Mouse (Mus musculus) spleen, postnatal 10 days (tissue): Measurements from ENCODE around the gene Trf.

Experiments
- DNase-seq, 2 experiments: peaks; one replicate each; pipeline ENCODE4 v3.0.0; 2021 to 2022; ENCODE audit warnings: low spot score in 2 of 2

The Trf gene

GRCm38 (mm10) chr9:103230151-103230951 is at the start of gene Trf, which contains the start of gene Gm20425:
Trf (minus strand) TSS chr9:103230444.
Gm20425 (minus strand) TSS chr9:103230307.
- DNase-seq: peak in 1 of 2 experiments; percentile 40

DNA sequence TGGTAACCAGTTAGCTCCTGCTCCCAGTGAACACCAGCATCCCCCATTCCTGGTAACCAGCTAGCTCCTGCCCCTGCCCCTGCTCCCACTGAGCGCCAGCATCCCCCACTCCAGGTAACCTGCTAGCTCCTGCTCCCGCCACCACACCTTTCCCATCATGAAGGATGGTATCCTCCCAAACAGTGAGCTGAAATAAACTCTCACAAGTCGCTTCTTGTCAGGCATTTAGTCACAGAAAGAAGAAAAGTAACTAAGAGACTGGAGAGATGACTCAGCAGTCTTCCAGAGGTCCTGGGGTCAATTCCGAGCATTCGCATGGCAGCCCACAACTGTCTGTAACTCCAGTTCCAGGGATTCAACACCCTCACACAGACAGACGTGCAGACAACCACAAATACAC is 46.6 kb upstream of the Trf start:
- DNase-seq: no peak

GRCm38 (mm10) chr9:103275676-103276075 is 45.4 kb upstream of the Trf start:
- no peak for DNase-seq

GRCm38 (mm10) chr9:103274819-103275218 is 44.6 kb upstream of the Trf start:
- DNase-seq: no peak

DNA sequence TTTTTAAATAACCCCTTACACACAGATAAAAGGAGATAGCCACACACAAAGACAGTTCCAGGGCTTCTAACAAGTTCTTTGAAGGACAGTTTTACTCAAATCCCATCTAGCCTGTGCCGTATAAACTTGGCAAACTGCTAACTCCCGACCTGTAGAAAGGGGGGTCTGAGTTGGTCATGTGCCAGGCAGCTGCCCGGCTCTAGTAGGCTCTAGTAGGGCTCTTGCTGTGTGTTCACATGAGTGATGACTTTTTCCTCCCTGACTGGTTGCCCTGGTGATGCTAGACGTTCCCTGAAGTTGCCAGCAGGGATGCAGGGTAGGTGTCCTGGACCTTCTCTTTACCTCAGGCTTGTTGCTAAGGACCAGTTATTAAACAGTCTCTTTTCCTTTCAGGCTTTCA is 40.9 kb upstream of the Trf start:
- no peak for DNase-seq

DNA sequence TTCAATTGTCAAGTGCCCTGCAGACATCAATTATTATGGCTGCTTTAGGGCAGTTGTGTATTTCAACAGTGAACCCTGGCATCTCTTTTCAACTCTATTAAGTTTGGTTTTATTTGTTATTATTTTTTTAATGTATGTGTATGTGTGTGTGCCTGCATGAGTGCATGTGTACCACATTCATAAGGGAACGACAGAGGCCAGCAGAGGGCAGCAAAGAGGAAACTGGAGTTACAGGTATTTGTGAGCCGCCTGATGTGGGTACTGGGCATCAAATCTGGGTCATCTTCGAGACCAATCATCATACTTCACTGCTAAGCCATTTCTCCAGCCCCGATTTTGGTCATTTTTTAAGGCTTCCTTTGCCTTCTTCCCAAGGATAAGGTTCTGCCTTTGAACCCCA is 35.5 kb upstream of the Trf start:
- DNase-seq: no peak

DNA sequence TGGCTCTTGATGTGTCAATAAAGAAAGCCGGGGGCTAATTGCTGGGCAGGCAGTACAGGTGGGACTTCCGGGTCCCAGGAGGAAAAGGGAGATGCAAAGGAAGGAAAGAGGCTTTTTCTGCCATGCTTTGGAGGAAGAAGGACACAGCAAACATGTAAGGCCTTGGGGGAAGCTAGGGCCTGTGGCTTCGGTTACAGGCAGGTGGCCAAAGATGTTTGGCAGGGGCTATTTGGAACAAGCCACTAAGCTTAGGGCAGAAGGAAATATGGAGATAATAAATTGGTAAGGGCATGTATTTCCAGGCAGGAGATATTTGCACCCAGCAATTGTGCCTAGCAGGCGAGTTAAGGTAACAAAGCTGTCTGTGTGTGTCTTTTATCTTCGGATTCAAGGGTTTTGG is 22.7 kb upstream of the Trf start:
- no peak for DNase-seq

DNA sequence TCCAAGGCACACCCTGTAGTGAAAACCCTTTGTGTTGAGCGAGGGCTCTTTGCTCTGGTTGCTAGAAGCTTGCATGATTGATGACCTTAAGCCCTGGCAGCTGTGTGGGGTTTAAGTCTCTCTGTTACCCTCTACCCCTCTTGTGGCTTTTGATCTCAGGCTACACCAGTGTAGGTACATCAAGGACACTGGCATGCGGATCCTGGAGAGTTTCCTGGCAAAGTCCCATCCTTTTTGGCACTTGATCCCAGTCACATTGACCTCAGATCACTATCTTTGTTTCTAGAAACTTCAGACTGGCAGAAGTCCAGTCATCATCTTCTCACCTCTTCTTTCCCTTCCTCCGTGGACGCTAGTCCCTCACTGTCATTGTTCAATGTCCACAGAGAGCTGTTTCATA is 18.4 kb upstream of the Trf start:
- no peak for DNase-seq

GRCm38 (mm10) chr9:103246526-103247168 is 16.4 kb upstream of the Trf start:
- no peak for DNase-seq

DNA sequence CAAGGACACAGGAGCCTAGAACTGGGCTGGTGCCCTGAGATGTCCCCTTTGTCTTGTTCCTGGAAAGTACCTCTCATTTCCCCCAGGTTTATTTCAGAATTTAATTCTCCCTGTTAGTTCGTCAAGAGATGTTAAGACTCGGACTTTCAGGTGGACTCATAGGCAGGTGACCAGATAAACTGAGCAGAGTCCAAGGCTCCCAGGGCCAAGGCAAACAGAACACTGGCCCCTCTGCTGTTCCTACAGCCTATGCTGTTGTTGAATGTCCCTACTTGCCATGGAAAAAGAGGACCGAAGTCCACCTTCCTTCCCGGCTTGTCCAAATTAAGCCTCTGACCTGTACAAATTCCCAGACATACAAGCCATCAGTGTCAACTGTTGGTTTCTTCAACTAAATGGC is 13.4 kb upstream of the Trf start:
- no peak for DNase-seq

DNA sequence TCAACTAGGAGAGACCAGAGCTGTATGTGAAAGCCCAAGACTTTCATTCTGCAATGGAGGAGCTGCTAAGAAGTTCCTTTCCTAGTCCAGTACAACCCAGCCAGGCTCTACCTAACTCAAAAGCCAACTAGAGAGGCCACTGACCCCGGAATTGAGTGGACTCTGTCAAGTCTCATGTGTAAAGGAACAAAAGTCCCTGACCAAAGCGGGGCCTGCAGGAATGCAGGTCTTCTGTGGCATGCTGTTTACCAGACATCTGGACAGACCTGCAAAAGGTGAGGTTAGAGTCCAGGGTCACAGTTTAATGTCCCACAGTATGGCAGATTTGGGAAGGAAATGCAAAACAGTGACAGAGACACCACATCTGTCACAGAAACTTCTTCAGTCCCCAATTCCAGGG is 11.0 kb upstream of the Trf start:
- DNase-seq: no peak

- DNase-seq: no peak
Measured at GRCm38 (mm10) chr9:103239471-103239870, 9.2 kb upstream of the Trf start.

DNA sequence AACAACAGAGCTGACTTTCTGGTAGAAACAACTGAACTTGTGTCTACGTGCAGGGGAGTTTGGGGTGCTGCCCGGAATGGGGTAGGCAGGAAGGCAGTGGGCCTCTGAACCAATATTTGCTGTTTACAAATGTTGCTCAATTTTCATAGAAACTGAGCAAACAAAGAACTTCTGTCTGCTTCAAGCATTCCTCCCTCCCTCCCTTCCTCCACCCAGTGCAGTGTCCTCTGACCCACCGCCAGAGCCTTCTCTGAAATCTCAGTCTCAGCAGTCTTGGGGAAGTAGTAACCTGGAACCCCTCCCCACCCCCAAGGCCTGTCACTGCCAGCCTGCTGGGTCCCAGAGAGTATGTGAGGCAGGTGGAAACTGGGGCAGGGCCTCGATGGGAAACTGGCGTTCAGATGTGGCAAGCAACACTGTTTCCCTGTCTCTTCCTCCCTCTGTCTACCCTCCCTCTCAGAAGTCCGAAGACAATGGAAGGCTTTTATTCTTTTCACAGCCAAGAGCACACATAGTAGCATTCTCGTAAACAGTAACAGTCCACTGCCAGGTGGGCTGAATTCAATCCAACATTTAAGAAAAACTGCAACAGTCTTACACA is 4.4 kb upstream of the Trf start:
- DNase-seq: no peak

DNA sequence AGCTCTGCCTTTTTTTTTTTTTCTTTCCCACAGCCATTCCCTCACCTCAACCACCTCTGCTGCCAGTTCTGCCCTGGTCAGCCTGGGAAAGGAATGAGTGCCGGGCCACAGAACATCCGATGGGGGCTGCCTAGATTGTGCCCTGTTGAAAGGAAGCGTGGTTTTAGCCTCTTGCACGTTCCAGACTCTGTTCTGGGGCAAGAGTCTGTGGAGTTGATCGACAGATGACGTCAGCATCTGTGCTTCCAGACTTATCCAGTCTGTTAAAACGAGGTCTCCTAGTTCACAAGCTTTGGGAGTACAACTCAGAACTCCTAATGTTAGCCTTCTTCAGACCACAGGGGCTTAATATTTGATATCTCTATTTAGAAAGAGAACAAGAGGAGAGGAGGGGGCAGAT is 3.8 kb upstream of the Trf start:
- no peak for DNase-seq

- no peak for DNase-seq
Measured at GRCm38 (mm10) chr9:103233006-103233395, 2.8 kb upstream of the Trf start.

DNA sequence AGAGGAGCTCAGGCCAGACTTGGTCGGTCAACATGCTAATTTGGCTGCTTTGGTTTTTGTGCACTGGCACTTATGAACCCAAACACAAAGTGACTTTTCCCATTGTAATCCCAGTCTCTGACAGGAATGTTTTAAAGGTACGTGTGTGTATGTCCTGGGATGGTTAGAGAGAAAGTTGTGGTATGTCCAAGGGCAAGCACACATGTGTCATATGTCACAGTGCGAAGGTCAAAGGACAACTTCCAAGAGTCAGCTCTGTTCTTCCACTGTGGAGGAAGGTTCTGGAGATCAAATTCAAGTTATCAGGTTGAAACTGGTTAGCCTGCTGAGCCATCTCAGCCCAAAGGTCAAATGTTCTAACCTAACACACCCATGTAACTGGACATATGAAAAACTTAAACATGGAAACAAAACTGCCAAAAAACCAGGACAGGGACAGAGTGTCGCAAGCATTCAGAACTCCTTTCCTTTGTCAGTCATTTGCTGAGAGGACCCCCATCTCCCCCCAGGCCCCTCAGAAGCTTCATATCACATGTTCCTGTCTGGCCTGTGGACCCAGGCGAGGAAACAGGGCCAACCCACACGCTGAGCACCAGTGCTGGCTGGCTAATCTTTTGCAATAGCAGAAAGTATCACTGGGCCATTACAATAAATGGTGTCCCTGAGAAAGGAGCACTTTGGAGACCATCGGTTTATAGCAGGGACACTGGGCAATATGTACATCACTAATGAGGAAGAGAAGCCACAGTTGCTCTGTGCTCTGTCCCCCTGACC is 2.2 kb upstream of the Trf start:
- no peak for DNase-seq

GRCm38 (mm10) chr9:103229037-103229867 is 992 bp downstream of the Trf start:
- DNase-seq: no peak

DNA sequence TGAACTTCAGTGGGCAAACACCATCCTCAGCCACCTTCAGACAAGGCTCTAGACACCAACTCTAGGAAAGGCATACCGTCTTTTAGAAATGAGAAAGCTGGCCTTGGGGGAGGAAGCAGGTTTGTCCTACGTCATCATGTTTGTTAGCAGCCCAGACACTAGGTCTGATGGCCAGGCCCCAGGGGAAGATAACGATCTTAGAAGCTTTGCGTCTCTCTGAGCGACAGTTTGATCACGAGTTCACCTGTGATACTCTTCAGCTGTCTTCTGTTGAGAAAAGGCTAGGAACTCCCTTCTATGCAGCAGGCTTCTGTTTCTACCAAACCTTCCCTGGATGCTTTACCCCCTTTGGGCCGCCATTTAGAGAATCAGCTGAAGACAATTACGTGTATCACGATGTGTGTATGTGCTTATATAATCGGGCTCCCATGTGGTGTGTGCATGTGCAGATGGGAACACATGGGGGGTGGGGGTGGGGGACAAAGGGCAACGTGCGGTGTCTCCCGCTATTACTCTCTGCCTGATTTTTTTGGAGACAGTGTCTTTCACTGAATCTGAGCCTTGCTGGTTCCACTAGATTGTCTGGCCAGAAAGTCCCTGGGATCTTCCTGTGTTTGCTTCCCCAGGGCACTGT is 1.8 kb downstream of the Trf start:
- no peak for DNase-seq

- DNase-seq: no peak
Measured at GRCm38 (mm10) chr9:103227760-103228159, 2.5 kb downstream of the Trf start.

- DNase-seq: no peak
Measured at GRCm38 (mm10) chr9:103226806-103227205, 3.4 kb downstream of the Trf start.

GRCm38 (mm10) chr9:103225464-103225863 is 4.8 kb downstream of the Trf start:
- DNase-seq: peak in 1 of 2 experiments; percentile 54
